Mouse (Mus musculus): Measurements from ENCODE around the gene Usp47.

The Usp47 gene

DNA sequence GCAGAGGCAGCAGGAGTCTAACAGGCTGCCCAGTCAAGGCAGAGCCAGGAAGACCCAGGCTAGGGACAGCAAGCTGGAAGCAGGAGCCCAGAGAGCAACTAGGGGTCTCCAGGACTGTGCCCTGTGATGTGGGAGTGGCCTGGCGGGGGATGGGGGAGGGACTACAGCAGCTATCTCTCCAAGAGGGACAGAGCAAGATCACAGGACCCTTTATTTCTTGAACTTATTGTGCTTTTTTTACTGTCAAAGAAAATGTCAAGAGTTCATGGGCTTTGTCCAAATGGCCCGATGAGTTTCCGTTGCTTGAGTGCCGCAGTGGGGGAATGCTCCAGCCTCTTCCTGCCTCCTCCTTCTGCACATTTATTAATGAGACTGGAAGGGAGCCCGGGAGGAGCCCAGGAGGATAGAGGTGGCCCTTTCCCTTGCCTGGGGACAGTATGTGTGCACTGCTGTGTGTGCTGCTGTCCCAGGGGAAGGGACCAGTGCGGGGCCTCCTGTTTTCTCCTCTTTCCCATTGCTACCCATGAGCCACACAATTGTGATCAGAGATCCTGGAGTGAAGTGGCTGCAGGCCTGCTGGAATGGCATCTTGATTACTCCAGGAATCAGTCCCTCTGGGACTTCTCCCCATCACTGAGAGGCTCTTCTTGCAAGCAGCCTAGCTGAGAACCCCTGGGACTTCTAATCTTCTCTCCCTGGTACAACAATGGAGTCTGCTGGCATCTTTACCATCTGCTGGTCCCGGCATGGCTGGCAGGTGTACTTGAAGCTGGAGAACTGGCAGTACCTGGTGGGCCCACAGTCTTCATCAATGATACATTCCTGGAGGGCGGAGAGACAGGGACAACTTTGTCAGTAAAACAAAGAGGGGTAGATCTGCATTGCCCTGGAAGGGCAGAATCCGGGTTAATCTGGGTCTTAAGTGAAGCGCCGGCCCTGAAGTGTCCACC is 97.8 kb downstream of the Usp47 start:
- DNase-seq (ENCODE audit: inconsistent ontology term), result peak; percentile 68

DNA sequence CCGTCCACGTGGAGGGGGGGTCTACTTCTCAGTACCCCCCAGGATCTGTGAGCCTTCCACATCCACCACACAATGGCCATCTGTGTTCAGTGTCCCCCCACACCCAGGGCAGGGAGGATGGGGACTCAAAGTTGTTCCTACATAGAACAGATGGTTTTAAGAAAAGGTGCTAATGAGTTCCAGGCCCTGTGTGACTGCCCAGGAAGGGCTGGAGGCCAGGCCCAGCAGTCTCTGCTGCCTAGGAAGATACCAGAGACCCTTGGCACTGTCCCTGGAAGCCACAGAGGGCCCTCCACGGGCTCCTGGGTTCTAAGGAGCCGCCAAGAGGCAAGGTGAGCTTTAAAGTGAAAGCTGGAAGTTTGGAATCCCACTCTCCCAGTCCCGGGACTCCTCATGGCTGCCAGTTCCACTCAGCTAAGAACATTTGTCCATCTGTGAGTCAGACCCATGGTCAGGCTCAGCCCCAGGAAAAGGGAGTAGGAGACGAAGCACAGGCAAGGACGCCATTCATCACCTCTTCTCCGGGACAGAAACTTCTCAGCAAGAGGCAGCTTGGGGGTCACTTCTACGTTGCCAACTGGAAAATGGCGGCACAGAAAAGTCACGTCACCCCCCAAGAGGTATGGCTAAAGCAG is 98.7 kb downstream of the Usp47 start:
- DNase-seq (ENCODE audit: inconsistent ontology term), result peak; percentile 54

DNA sequence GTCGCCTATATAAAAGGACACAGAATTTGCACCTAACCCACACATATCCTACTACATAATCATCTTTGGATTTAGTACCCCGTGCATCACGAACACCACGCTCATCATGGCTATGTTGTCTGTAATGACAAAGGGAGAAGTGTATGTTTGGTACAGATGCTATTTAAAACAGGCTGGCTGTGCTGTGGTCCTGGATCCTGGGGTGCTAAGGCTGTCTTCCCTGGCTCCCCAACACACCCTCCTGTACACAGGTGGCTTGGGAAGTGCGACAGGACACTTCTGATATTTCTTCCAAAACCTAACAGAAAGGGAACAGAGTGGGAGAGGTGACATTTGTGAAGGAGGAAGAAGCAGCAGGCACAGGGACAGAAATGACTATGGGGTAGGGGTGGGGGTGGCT is 100.3 kb downstream of the Usp47 start:
- DNase-seq (ENCODE audit: inconsistent ontology term), result no peak

DNA sequence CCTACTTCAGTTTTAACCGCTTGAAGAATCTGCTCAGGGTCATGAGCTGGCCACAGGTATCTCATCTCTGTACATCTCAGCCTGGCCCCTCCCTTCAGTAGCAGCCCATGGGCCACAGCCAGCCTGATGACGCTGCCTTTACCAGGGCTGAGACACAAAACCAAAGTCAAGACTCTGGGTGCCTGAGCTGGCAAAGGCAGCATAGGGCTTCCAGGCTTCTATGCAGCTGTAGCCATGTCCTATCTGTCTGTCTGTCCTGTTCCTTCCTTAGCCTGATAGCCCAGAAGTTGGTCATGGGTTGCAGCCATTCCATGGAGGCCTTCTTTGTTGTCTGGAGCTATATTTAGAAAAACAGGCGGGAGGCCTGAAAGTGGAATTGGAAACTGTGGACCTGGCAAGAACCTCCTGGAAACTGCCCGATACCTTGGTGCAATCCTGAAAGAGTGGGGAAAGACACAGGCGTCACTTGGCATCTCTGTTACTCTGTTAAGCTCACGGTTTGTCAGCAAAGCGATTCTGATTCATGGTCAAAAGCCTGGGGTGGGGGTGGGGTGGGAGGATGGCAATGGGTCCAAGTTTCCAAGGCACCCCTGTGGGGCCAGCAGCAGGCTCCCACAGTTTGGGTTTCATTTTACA is 102.4 kb downstream of the Usp47 start:
- DNase-seq (ENCODE audit: inconsistent ontology term), result peak; percentile 73

DNA sequence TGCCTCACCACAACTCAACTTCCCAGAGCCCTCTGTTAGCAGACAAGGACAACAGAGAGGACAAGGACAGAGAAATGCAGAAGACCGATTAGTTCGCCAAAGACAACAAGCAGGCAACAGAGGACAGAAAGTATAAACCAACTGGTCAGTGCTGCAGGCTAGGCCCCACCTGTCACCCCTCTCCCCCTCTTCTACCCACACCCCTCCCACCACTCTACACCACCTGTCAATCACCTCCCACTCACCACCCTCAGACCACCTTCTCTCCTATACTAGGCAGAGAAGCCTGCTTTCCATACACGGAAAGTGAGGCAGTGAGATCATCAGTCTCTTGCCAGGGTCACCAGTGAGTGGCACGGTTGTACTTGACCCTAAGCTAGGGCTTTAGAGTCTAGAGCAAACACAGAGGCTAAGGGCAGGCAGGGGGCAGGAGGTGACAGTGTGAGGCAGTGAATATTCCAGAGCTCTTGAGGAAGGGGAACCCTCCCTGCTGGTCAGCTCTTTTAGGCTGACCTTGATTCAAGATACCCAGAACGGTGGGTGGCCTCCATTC is 103.9 kb downstream of the Usp47 start:
- peak; percentile 4 for DNase-seq (ENCODE audit: inconsistent ontology term)

DNA sequence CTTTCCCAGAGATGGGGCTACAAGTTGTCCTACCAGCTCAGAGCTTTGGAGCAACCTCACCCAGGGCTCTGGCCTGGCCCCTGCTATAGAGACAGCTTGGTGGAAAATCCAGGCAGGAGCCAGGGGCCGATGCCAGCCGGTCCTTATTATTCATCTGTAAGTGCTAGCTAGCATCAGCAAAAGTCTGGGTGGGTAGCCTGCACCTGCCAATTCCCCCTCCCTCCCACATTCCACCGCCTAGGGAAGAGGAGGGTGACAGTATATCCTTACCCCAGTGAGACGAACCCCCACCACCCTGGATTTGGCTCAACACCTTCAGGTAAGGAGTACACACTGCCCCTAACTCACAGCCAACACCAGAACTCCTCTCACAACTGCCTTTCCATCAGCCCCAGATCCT is 104.7 kb downstream of the Usp47 start:
- peak; percentile 72 for DNase-seq (ENCODE audit: inconsistent ontology term)

DNA sequence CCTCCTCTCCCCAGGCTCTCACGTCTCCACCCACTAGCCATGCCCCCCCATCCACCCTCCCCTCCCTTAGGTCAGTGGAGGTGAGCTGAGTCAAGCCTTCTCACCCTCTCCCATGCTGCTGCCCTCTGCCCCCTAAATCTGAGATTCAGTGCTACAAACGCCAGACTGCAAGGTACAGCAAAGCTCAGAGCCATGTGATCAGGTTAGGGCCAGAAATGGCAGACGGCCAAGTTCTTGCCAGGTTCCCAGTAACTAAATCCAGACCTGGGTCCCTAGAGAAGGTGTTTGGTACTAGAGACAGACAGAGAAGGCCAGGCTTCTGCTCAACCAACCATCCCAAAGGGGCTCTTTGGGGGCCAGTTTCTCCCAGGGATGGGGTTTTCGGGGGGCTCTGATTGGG is 105.5 kb downstream of the Usp47 start:
- DNase-seq (ENCODE audit: inconsistent ontology term), result no peak

DNA sequence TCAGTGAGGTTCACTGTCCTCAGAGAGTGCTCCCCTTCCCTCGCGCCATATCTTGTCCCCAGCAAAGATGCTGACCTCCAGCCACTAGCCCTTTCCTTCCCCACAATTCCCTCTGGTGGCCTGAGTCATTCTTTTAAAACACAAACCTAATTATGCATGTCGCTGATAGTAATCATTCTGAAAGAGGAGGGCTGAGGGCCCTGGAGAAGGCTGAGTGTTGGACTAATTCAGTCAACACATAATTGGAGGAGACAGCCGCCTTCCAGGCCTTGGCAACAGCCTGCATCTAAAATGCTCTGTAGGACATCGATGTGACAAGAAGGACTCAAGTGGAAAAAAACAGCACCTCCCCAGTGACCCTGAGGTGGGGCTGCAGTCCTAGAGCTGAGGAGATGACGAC is 106.5 kb downstream of the Usp47 start:
- DNase-seq (ENCODE audit: inconsistent ontology term), result peak; percentile 93

DNA sequence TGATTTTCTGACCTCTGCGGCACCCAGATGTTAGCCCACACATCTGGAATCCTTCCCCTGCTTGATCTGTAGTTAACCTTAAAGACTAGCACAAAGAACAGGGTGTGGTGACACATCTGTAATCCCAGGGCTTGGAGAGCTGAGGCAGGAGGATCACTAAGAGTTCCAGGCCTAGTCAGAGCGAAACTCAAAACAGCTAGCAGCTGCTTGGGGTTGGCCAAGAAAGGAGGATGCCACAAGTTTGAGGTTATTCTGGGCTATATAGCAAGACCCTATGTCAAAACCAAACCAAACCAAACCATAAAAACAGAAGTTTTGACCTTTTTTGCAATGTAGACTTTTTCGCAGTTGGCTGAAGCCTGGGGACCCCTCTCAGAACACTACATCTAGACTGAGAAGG is 107.4 kb downstream of the Usp47 start:
- DNase-seq (ENCODE audit: inconsistent ontology term), result no peak

DNA sequence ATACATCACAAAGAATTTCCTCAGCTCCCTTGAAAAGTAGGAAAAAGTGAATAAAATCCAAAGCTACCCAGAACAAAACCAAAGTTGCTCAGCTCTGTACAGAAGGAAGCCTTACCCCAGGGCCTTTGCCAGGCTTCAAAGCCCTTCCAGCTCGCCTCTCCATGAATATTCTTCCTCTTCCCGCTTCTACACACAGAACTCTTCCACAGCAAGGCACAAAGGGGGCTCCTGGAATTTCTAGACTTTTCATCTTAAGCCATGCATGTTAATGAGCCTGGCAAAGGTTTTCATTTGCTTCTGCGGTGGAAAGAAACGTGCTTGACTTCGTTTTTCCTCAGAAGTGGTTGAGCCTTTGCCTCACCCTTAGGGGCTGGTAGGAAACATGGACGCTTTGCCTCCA is 108.7 kb downstream of the Usp47 start:
- DNase-seq (ENCODE audit: inconsistent ontology term), result peak; percentile 86

DNA sequence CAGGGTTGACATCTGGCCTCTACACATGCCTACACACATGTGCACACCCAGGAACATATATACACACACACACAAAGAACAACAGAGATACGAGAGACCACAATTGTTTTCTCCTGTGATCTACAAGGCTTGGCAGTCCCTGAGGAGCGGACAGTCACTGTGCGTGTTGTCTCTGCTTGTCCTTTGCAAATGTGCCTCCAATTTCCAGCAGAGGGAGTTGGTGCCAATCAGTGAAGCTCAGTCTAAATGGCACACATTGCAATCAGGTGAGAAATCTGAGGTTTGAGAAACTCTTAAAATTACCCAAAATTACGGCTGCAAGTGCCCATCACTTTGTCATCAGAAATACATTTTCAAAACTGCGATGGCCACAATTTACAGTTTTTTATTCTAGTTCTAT is 110.0 kb downstream of the Usp47 start:
- no peak for DNase-seq (ENCODE audit: inconsistent ontology term)

DNA sequence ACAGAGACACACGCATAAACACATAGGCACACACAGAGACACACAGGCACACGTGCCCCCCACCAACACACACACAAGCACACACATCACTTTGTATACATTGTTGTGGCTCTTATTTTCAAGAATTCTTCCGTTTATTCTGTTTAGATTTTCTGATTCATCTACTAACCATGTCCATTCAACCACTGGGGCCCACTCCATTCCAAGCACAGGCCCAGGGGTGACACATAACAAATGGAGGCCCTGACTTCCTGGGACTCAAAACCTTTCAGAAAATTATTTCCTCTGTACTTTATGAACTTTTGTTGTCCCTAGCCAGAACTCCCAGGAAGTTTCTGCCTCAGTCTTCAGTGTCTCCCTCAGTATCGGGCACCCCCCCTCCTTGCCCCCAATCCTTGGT is 111.9 kb downstream of the Usp47 start:
- no peak for DNase-seq (ENCODE audit: inconsistent ontology term)

DNA sequence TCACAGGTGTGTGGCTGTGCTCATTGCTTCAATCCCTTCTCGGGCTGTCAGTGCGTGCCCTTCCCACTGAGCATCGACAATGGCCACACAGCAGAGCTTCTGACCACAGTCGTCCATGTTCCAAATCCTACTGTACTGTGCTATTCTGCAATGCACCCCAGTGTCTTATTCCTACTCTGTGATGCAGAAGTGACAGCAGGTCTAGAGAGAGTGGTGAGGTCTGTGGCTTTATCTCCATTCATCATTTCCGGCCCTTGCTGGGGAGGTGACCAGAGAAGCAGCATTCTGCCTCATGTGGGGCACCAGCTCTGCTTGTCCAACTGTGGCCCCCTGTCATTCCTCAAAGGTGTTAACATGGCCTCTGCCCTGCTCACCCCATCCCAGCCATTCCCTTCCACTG is 113.2 kb downstream of the Usp47 start:
- no peak for DNase-seq (ENCODE audit: inconsistent ontology term)

DNA sequence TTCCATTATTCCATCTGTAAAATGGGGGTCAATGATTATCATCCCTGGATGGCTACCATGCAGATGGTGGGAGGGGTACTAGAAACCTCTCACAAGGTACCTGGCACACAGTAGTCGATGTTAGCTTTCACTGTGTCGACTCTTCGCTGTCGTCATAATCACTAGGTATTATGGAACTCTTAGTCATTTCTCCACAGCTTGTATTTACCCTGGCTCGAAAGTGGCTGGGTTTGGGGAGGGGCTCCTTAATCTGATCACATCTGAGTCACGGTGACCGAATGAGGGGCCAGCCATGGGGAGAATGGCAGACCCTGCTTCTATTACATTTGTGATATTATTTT is 114.8 kb downstream of the Usp47 start:
- no peak for DNase-seq (ENCODE audit: inconsistent ontology term)

DNA sequence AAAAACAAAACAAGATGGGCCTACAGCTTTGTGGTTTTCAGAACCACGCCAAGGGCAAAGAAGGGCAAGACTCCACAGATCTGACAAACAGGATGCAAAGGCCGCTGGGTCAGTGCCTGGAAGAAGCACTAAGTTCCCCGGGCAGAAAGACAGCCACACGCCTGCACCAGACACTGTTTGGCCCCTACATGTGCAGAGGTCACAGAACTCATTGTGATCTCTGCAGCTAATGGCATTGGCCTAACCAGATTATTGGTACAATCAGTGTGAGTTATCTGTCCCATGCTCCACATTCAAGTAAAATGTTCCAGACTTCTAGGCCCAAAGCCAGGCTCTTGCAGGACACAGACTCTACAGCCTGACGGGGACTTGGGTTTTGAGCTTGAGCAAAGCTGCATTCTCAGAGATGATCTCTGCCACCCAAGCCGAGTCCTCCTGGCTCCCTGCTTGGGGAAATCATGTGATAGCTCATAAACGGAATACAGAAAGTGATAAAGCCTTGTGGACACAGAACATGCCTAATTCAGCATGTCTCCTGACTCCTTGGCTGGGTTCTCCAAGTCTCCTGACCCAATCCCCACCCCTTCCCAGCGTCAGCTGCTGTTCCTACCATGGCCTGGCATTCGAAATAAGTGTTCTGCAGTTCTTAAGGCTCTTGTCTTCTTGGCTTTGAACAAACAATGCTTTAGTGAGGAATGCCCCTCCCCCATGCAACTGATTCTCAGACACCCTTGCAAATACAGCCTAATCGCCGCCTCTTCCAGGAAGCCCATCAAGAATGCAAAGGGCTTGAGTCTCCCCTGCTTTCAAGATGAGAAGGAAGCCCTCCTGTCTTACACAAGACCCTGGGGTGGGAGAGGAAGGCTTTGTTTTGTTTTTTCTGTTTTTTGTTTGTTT is 115.5 kb downstream of the Usp47 start:
- DNase-seq (ENCODE audit: inconsistent ontology term), result no peak

DNA sequence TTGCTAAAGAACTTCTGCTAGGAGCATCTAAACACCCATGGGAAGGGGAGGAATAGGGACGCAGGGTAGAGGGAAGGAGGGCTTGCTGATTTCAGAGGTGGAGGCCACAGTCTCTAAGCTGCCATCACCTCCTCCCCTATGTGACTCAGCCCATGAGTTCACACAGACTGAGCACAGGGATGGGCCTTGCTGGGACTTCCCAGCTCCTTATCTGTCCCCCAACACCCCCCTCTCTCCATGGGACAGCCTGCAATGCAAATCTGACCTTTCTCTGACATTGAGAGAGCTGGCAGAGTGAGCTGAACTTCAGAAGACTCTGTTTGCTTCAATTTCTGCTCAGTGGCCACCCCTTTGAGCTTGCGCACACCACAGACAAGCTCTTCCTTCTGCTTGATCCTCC is 117.4 kb downstream of the Usp47 start:
- no peak for DNase-seq (ENCODE audit: inconsistent ontology term)

DNA sequence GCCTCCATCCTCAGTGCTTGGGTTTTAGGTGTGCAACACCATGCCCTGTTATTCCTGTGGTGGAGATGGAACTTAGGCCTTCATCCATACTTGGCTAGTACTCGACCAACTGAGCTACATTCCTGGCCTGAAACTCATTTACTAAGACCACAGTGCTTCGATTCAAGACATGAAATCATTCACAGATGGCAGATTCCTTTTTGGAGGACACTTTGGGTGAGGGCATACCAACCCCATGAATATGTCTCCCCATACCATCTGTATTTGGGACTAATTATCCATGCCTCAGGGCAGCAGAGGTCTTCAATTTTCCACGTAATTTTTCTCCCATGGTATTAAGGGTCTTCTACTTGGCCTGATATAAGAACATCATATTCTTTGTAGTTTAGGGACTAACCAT is 119.3 kb downstream of the Usp47 start:
- DNase-seq (ENCODE audit: inconsistent ontology term), result peak; percentile 96

DNA sequence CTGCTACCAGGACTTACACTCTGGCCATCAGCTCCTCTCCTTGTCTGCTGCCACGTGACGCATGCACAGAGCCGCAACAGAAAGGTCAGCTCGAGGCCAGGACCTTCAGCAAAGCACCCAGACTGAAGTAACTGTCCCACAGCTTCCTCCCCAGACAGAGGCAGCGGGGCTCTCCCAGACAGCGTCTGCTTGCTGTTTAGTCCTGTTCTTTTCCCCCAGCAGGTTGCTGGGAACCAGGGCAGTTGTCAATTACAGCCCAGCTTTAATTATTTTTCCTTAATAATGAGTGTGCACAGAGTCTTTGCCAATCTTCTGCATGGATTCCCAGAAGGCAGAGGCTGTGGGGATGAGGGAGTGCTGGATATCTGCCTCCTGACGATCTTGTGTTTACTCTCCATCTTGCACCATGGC is 119.8 kb downstream of the Usp47 start:
- peak; percentile 94 for DNase-seq (ENCODE audit: inconsistent ontology term)

DNA sequence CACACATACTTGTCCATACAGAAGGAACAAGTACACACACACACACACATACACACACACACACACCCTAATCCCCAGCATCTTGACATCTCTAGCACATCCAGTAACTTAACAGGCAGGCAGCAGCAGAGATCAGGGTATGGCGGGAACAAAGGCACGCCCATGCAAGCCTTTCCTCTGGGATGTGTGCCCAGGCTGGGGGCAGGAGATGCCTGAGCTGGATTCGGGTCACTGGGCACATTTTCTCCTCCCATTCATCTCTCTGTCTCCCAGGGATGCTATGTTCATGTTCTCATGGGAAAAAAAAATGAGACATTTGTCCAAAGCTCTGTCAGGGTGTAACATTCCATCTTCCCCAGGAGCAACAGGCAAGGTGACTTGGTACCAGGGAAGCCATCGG is 120.7 kb downstream of the Usp47 start:
- DNase-seq (ENCODE audit: inconsistent ontology term), result peak; percentile 98

DNA sequence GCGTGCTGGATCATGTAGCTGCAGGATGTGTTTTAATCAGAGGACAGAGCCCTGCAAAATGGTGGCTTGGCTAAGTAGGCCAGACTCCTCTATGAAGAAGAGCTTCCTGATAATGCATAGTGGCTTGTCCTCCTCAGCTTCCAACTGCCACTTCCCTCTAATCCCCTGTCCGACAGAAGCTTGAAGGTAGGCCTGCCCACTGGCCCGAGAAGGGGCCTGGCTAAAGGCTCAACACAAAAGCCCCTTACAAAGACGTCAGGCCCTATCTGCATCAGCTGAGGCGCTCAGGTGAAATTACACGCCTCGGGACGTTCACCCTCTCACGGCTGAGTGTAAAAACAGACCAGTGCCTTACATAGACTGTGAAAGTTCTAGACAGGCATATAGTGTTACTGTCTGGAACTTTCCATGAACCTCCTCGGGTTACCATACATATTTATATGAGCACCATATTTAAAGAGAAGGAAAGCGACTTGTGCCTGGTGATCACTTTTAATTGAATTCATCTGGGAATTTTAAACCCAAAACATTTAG is 121.4 kb downstream of the Usp47 start:
- DNase-seq (ENCODE audit: inconsistent ontology term), result no peak

DNA sequence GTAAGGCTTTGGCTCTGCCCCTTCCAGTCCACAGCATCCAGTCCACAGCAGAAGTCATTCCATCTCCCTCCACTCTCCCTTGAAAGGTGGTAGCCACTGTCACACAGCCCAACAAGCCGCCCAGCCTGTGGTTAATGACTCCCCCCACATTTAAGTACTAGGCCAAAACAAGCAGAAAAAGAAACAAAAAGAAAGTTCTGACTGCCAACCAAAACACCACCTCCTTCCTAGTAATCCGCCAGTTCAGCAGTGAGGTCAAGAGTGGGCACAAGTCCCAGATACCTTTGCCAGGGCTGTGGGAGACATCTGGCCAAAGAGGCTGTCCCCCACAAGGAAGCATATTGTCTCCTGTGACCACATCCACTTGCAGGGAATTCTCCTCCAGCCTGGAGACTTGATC is 124.7 kb downstream of the Usp47 start:
- peak; percentile 91 for DNase-seq (ENCODE audit: inconsistent ontology term)

Measured in Muller cell, postnatal 12 days (primary cell).